Mouse (Mus musculus): Measurements from ENCODE around the gene Slc25a47. TPM values are rescaled to one million over a fixed set of nuclear protein-coding genes. Genes with fewer than 3 reads are reported as not detected.

Gene Slc25a47
- 6.6 and 8.6 TPM in 2 replicates for polyA plus RNA-seq (2011; ENCODE audit: insufficient read length, low read depth, missing spikeins)

- TF ChIP-seq POLR2A (IDR thresholded peaks at IDR 0.05; ENCODE audit: low read depth, low read length) (peak; percentile 91), CTCF (IDR thresholded peaks at IDR 0.05; ENCODE audit: borderline replicate concordance, insufficient read depth, low read length) (no peak)
- Histone ChIP-seq H3K27ac (ENCODE audit: insufficient read depth, low read length) (peak within 1 kb of the TSS; percentile 81), H3K4me3 (ENCODE audit: insufficient read depth, low read length) (peak within 1 kb of the TSS; percentile 66), H3K4me1 (ENCODE audit: control insufficient read depth, insufficient read depth, low read length) (peaks cover 12% of the 10 kb centered on the region; the same call in 1 of the 2 replicates)
Measured at GRCm38 (mm10) chr12:108835840-108836409, at the start of gene Slc25a47, which contains the start of gene Slc25a29. Gene Slc25a47, plus strand, starts transcription at chr12:108836046. Gene Slc25a29, minus strand, starts transcription at chr12:108835883.

- Histone ChIP-seq H3K4me3 (ENCODE audit: insufficient read depth, low read length) (no peak overlapping the region), H3K27ac (ENCODE audit: insufficient read depth, low read length) (no peak overlapping the region), H3K4me1 (ENCODE audit: control insufficient read depth, insufficient read depth, low read length) (no peaks in the 10 kb centered on the region; the same call in 1 of the 2 replicates)
- TF ChIP-seq POLR2A (IDR thresholded peaks at IDR 0.05; ENCODE audit: low read depth, low read length), result no peak
- no peak for TF ChIP-seq CTCF (IDR thresholded peaks at IDR 0.05; ENCODE audit: borderline replicate concordance, insufficient read depth, low read length)
Measured at GRCm38 (mm10) chr12:108787329-108787728, 48.5 kb upstream of the Slc25a47 start.

- H3K27ac ChIP-seq (ENCODE audit: insufficient read depth, low read length), result peak overlapping the region; percentile 89
- peak overlapping the region; percentile 80 for H3K4me3 ChIP-seq (ENCODE audit: insufficient read depth, low read length)
- TF ChIP-seq CTCF (IDR thresholded peaks at IDR 0.05; ENCODE audit: borderline replicate concordance, insufficient read depth, low read length) (no peak), POLR2A (IDR thresholded peaks at IDR 0.05; ENCODE audit: low read depth, low read length) (no peak; the same call in none of the 2 replicates)
- H3K4me1 ChIP-seq (ENCODE audit: control insufficient read depth, insufficient read depth, low read length), result no peaks in the 10 kb centered on the region; the same call in none of the 2 replicates
Measured at GRCm38 (mm10) chr12:108792152-108792545, 43.7 kb upstream of the Slc25a47 start.

DNA sequence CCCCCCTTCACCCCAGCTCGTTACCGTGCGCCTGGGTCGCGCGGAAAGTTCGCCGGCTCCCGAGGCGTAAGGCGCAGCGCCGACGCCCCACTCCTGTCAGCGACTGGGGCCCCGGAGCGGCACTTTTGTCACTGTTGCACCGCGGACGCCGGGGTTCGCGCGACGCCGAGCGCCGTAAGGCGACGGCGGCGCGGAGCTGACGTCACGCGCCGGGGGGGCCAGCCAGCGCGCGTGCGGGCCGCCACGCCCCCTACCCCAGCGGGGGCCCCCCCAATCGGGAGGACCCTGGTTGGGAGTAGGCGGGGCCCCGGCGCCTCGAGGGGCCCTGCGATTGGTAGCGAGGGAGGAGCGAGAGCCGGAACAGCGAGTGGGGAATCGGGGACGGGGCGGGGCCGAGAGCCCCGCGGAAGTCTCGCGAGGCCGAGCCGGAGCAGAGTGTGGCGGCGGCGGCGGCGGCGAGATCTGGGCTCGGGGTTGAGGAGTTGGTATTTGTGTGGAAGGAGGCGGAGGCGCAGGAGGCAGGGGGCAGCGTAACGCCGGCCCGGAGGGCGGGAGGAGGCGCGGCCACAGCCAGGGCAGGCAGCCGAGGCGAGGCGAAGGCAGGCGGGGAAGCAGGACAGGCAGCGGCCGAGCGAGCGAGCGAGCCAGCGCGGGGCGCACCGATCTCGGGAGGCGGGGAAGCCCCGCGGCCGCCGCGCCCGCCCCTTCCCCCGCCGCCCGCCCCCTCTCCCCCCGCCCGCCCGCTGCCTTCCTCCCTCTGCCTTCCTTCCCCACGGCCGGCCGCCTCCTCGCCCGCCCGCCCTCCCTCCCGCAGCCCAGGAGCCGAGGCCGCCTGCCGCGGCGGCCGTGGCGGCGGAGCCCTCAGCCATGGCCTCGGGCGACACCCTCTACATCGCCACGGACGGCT lies 43.0 kb upstream of the Slc25a47 start, which contains the start of gene Yy1:
TSS of gene Yy1 (plus strand) at position 428 of the 907 bp plus-strand sequence.
- Histone ChIP-seq H3K4me1 (ENCODE audit: control insufficient read depth, insufficient read depth, low read length) (no peaks in the 10 kb centered on the region; the same call in none of the 2 replicates), H3K4me3 (ENCODE audit: insufficient read depth, low read length) (peak within 1 kb of the TSS; percentile 82), H3K27ac (ENCODE audit: insufficient read depth, low read length) (peak within 1 kb of the TSS; percentile 98)
- TF ChIP-seq CTCF (IDR thresholded peaks at IDR 0.05; ENCODE audit: borderline replicate concordance, insufficient read depth, low read length), result no peak
- TF ChIP-seq POLR2A (IDR thresholded peaks at IDR 0.05; ENCODE audit: low read depth, low read length), result peak; percentile 84

DNA sequence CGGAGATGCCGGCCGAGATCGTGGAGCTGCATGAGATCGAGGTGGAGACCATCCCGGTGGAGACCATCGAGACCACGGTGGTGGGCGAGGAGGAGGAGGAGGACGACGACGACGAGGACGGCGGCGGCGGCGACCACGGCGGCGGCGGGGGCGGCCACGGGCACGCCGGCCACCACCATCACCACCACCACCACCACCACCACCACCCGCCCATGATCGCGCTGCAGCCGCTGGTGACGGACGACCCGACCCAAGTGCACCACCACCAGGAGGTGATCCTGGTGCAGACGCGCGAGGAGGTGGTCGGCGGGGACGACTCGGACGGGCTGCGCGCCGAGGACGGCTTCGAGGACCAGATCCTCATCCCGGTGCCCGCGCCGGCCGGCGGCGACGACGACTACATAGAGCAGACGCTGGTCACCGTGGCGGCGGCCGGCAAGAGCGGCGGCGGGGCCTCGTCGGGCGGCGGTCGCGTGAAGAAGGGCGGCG lies 42.3 kb upstream of the Slc25a47 start:
- peak overlapping the region; percentile 82 for H3K4me3 ChIP-seq (ENCODE audit: insufficient read depth, low read length)
- TF ChIP-seq CTCF (IDR thresholded peaks at IDR 0.05; ENCODE audit: borderline replicate concordance, insufficient read depth, low read length) (no peak), POLR2A (IDR thresholded peaks at IDR 0.05; ENCODE audit: low read depth, low read length) (no peak)
- no peaks in the 10 kb centered on the region; the same call in none of the 2 replicates for H3K4me1 ChIP-seq (ENCODE audit: control insufficient read depth, insufficient read depth, low read length)

GRCm38 (mm10) chr12:108794078-108794711 lies 41.7 kb upstream of the Slc25a47 start:
- TF ChIP-seq CTCF (IDR thresholded peaks at IDR 0.05; ENCODE audit: borderline replicate concordance, insufficient read depth, low read length) (no peak), POLR2A (IDR thresholded peaks at IDR 0.05; ENCODE audit: low read depth, low read length) (no peak)
- no peaks in the 10 kb centered on the region; the same call in none of the 2 replicates for H3K4me1 ChIP-seq (ENCODE audit: control insufficient read depth, insufficient read depth, low read length)

More for the DNA sequence above, 42.3 kb upstream of the Slc25a47 start:
- peak overlapping the region; percentile 98 for H3K27ac ChIP-seq (ENCODE audit: insufficient read depth, low read length)

DNA sequence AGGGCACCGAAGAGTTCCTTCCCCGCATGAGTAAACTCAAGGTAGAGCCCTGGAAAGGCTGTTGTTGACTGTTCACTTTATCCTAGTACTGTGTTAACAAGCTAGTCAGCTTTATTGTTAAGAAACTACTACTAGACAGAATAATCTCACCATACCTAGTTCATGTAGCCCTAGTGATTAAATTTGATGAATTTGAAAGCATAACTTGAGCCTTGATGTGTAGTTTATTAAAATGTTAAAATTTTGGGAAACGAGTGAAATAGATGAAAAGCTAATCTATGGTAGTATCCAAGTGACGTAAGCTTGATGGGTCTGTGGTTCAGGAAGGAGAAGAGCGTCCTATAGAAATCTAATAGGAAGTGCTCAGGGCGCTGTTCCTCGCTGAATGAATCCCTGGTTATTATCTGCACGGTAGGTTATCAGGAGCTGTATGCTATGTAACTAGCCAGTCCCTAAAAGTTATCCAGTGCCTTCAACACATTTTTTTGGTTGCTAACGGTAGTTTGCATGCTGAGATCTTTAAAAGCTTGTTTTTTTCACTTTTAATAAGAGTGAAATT lies 40.8 kb upstream of the Slc25a47 start:
- Histone ChIP-seq H3K27ac (ENCODE audit: insufficient read depth, low read length) (peak overlapping the region; percentile 66; the same call in 1 of the 2 replicates), H3K4me3 (ENCODE audit: insufficient read depth, low read length) (peak overlapping the region; percentile 82), H3K4me1 (ENCODE audit: control insufficient read depth, insufficient read depth, low read length) (no peaks in the 10 kb centered on the region; the same call in none of the 2 replicates)
- TF ChIP-seq POLR2A (IDR thresholded peaks at IDR 0.05; ENCODE audit: low read depth, low read length) (no peak), CTCF (IDR thresholded peaks at IDR 0.05; ENCODE audit: borderline replicate concordance, insufficient read depth, low read length) (no peak)

More at GRCm38 (mm10) chr12:108794078-108794711, 41.7 kb upstream of the Slc25a47 start:
- Histone ChIP-seq H3K27ac (ENCODE audit: insufficient read depth, low read length) (peak overlapping the region; percentile 98), H3K4me3 (ENCODE audit: insufficient read depth, low read length) (peak overlapping the region; percentile 82)

DNA sequence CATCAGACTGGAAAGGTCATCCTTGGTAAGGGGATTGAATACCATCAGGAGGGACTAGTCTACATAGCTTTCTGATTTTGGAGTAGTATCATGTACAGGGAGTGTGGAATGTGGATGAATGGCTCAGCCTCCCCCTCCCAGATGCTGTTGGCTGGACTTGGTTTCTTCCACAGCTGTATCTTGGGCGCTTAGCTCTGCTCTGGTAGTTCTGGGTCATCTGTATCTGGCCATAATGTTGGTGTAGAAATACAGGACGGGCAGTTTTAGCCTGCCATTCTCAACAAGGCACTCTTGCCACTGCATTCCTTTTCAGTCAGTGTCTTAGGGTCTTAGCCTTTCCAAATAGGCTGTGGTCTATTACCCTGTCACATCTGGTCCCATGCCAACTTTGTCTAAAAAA lies 34.2 kb upstream of the Slc25a47 start:
- no peak for TF ChIP-seq CTCF (IDR thresholded peaks at IDR 0.05; ENCODE audit: borderline replicate concordance, insufficient read depth, low read length)
- no peak for TF ChIP-seq POLR2A (IDR thresholded peaks at IDR 0.05; ENCODE audit: low read depth, low read length)
- peaks cover 8% of the 10 kb centered on the region for H3K4me1 ChIP-seq (ENCODE audit: control insufficient read depth, insufficient read depth, low read length)
- no peak overlapping the region for H3K27ac ChIP-seq (ENCODE audit: insufficient read depth, low read length)
- no peak overlapping the region for H3K4me3 ChIP-seq (ENCODE audit: insufficient read depth, low read length)

- no peak overlapping the region for H3K27ac ChIP-seq (ENCODE audit: insufficient read depth, low read length)
- TF ChIP-seq CTCF (IDR thresholded peaks at IDR 0.05; ENCODE audit: borderline replicate concordance, insufficient read depth, low read length), result no peak
- no peak for TF ChIP-seq POLR2A (IDR thresholded peaks at IDR 0.05; ENCODE audit: low read depth, low read length)
- no peak overlapping the region for H3K4me3 ChIP-seq (ENCODE audit: insufficient read depth, low read length)
- peaks cover 8% of the 10 kb centered on the region for H3K4me1 ChIP-seq (ENCODE audit: control insufficient read depth, insufficient read depth, low read length)
Measured at GRCm38 (mm10) chr12:108804388-108804787, 31.5 kb upstream of the Slc25a47 start.

Measured in embryonic fibroblast, embryonic 13.5 days (primary cell).